Mouse (Mus musculus) intestine, postnatal 0 days (tissue): Measurements from ENCODE around the gene Vash1. TPM values are rescaled to one million over a fixed set of nuclear protein-coding genes. Genes with fewer than 3 reads are reported as not detected.

Experiments
- ATAC-seq: fragments of 200-750 bp; cut with Nextera tagmentation; 2 replicates; pipeline ENCODE4 v1.8.0; 2017; ENCODE audit warnings: mild to moderate bottlenecking, moderate TSS enrichment, moderate library complexity
- H3K27ac ChIP-seq: fragments of 300-500 bp; sonication (generic); 2 replicates; pipeline ENCODE4 v1.5.1; 2014; ENCODE audit warnings: mild to moderate bottlenecking, low read depth, low read length, moderate library complexity
- H3K27me3 ChIP-seq: fragments of 300-500 bp; sonication (generic); replicated peaks from 2 replicates; pipeline ENCODE4 v1.6.1; 2014; ENCODE audit warnings: low read length, mixed read lengths; ENCODE audit not compliant: control insufficient read depth, insufficient read depth
- H3K36me3 ChIP-seq: fragments of 300-500 bp; sonication (generic); 2 replicates; pipeline ENCODE4 v1.6.1; 2014; ENCODE audit warnings: mild to moderate bottlenecking, moderate library complexity; ENCODE audit not compliant: control insufficient read depth, insufficient read depth
- H3K4me1 ChIP-seq: fragments of 300-500 bp; sonication (generic); replicated peaks from 2 replicates; pipeline ENCODE4 v1.6.1; 2014; ENCODE audit warnings: antibody characterized with exemption, low read length, mixed read lengths; ENCODE audit not compliant: control insufficient read depth, insufficient read depth
- H3K4me2 ChIP-seq: fragments of 300-500 bp; sonication (generic); replicated peaks from 2 replicates; pipeline ENCODE4 v1.6.1; 2014; ENCODE audit warnings: low read depth, mild to moderate bottlenecking, moderate library complexity
- H3K4me3 ChIP-seq: fragments of 300-500 bp; sonication (generic); 2 replicates; pipeline ENCODE4 v1.5.1; 2014; ENCODE audit warnings: low read depth, low read length
- H3K9ac ChIP-seq: fragments of 300-500 bp; sonication (generic); 2 replicates; pipeline ENCODE4 v1.6.1; 2014; ENCODE audit warnings: mild to moderate bottlenecking, low read depth, low read length
- H3K9me3 ChIP-seq: fragments of 300-500 bp; sonication (generic); 2 replicates; pipeline ENCODE4 v1.6.1; 2016; ENCODE audit warnings: mixed run types; ENCODE audit not compliant: control insufficient read depth
- CTCF ChIP-seq: sonication (generic); IDR thresholded peaks from 2 replicates; pipeline ENCODE4 v1.5.1; 2016; ENCODE audit warnings: low read depth, mild to moderate bottlenecking, control low read depth, antibody characterized with exemption, moderate library complexity
- WGBS: fragments of 180-500 bp; shearing (Covaris S2); extraction: QIAGEN DNeasy Blood & Tissue Kit; methylation state at CpG from one replicate; pipeline ENCODE4 v1.1.7; 2014; 5-methylcytosine and 5-hydroxymethylcytosine counted together
- polyA plus RNA-seq: library from polyadenylated mRNA; unstranded; fragments of >200 nt; fragmentation: Nextera tagmentation; extraction: Ambion mirVana; gene quantifications from 2 replicates; pipeline ENCODE4 v1.2.1, GENCODE M21; 2015

Gene Vash1
- polyA plus RNA-seq, 1 experiment from 2014 or later, result 4.1 TPM

- TF ChIP-seq CTCF, result no peak
- WGBS, result 82% methylated on average over 18 of the region's 18 CpGs
- Histone ChIP-seq H3K4me1 (0 out of 2 replicates have a peak, but pooled peaks cover 2% of the 10 kb centered on the region), H3K9ac (no peak overlapping the region), H3K4me2 (no peak overlapping the region), H3K36me3 (peaks cover 4% of the 10 kb centered on the region; the same call in 1 of the 2 replicates), H3K27me3 (no peaks in the 10 kb centered on the region), H3K9me3 (no peaks in the 10 kb centered on the region), H3K27ac (no peak overlapping the region), H3K4me3 (no peak overlapping the region)
- ATAC-seq, result no peak
These were observed 41.6 kb downstream of the Vash1 start for GRCm38 (mm10) chr12:86719961-86720639.

- Histone ChIP-seq H3K36me3 (peaks cover 4% of the 10 kb centered on the region; the same call in 1 of the 2 replicates), H3K4me2 (no peak overlapping the region), H3K4me1 (0 out of 2 replicates have a peak, but pooled peaks cover 3% of the 10 kb centered on the region), H3K9ac (no peak overlapping the region), H3K27ac (no peak overlapping the region), H3K9me3 (no peaks in the 10 kb centered on the region), H3K4me3 (no peak overlapping the region), H3K27me3 (no peaks in the 10 kb centered on the region)
- 80% methylated on average over 5 of the region's 5 CpGs for WGBS
- TF ChIP-seq CTCF, result no peak
- no peak for ATAC-seq
These were observed 43.0 kb downstream of the Vash1 start for GRCm38 (mm10) chr12:86721453-86721852.

- H3K27me3 ChIP-seq, result no peaks in the 10 kb centered on the region
- H3K36me3 ChIP-seq, result no peaks in the 10 kb centered on the region
- 84% methylated on average over 2 of the region's 2 CpGs for WGBS
- TF ChIP-seq CTCF, result no peak
- 0 out of 2 replicates have a peak, but pooled peaks cover 3% of the 10 kb centered on the region for H3K4me1 ChIP-seq
- no peak overlapping the region for H3K4me2 ChIP-seq
- no peaks in the 10 kb centered on the region for H3K9me3 ChIP-seq
- ATAC-seq, result no peak
- H3K9ac ChIP-seq, result no peak overlapping the region
- no peak overlapping the region for H3K4me3 ChIP-seq
- no peak overlapping the region for H3K27ac ChIP-seq
These were observed 45.8 kb downstream of the Vash1 start for GRCm38 (mm10) chr12:86724300-86724699.

GRCm38 (mm10) chr12:86725706-86726105 is 47.2 kb downstream of the Vash1 start:
- Histone ChIP-seq H3K4me1 (0 out of 2 replicates have a peak, but pooled peaks cover 3% of the 10 kb centered on the region), H3K27ac (no peak overlapping the region), H3K4me2 (peak overlapping the region; percentile 99), H3K9me3 (no peaks in the 10 kb centered on the region), H3K36me3 (no peaks in the 10 kb centered on the region), H3K4me3 (peak overlapping the region; percentile 65), H3K27me3 (no peaks in the 10 kb centered on the region), H3K9ac (peak overlapping the region; percentile 49)
- no peak for TF ChIP-seq CTCF
- under 1% methylated on average over 19 of the region's 19 CpGs for WGBS
- ATAC-seq, result no peak

- Histone ChIP-seq H3K4me2 (peak within 1 kb of the TSS; percentile 99), H3K4me1 (0 out of 2 replicates have a peak, but pooled peaks cover 3% of the 10 kb centered on the region), H3K9me3 (no peaks in the 10 kb centered on the region), H3K36me3 (no peaks in the 10 kb centered on the region), H3K4me3 (peak within 1 kb of the TSS; percentile 65), H3K27me3 (no peaks in the 10 kb centered on the region), H3K9ac (peak within 1 kb of the TSS; percentile 49), H3K27ac (no peak within 1 kb of the TSS)
- WGBS, result 1% methylated on average over 44 of the region's 44 CpGs
- peak; percentile 33 for TF ChIP-seq CTCF
- ATAC-seq, result peak; percentile 100
These were observed 47.7 kb downstream of the Vash1 start, which contains the start of gene Angel1 for GRCm38 (mm10) chr12:86726120-86726640. Gene Angel1, minus strand, starts transcription at chr12:86726460.

- WGBS, result 84% methylated on average over 8 of the region's 8 CpGs
- TF ChIP-seq CTCF, result no peak
- ATAC-seq, result no peak
- Histone ChIP-seq H3K9me3 (no peaks in the 10 kb centered on the region), H3K27me3 (no peaks in the 10 kb centered on the region), H3K4me3 (no peak within 1 kb of the TSS), H3K36me3 (no peaks in the 10 kb centered on the region), H3K4me2 (no peak within 1 kb of the TSS), H3K27ac (no peak within 1 kb of the TSS), H3K4me1 (no peaks in the 10 kb centered on the region), H3K9ac (no peak within 1 kb of the TSS)
These were observed 55.9 kb downstream of the Vash1 start, which contains the start of gene Lrrc74a for GRCm38 (mm10) chr12:86734319-86734810. Gene Lrrc74a, plus strand, starts transcription at chr12:86734369.

Other genes with a start within 250 kb of the Vash1 start
- 1.6 and 2.2 TPM in 2 replicates for gene Angel1, start 47.8 kb downstream of the Vash1 start, polyA plus RNA-seq
- gene Lrrc74a, start 55.7 kb downstream of the Vash1 start, polyA plus RNA-seq, result not detected in 2 replicates
- gene Irf2bpl, start 206.1 kb downstream of the Vash1 start, polyA plus RNA-seq, result 10.0 and 10.7 TPM in 2 replicates